Mouse (Mus musculus) forebrain, embryonic 12.5 days (tissue): ENCODE measurements around the gene Ndufa3. TPM values are rescaled to one million over a fixed set of nuclear protein-coding genes. Genes with fewer than 3 reads are reported as not detected.

Experiments
- ATAC-seq: fragments of 200-750 bp; cut with Nextera tagmentation; 2 replicates; pipeline ENCODE4 v1.8.0; 2017; ENCODE audit warnings: moderate TSS enrichment; ENCODE audit not compliant: low FRiP score
- H3K27ac ChIP-seq: fragments of 300-500 bp; sonication (generic); 2 replicates; pipeline ENCODE4 v1.5.1; 2016; ENCODE audit warnings: mild to moderate bottlenecking
- H3K27me3 ChIP-seq: fragments of 300-500 bp; sonication (generic); 2 replicates; pipeline ENCODE4 v1.6.1; 2016; ENCODE audit warnings: mild to moderate bottlenecking
- H3K36me3 ChIP-seq: fragments of 300-500 bp; sonication (generic); replicated peaks from 2 replicates; pipeline ENCODE4 v1.6.1; 2016; ENCODE audit warnings: mild to moderate bottlenecking
- H3K4me1 ChIP-seq: fragments of 300-500 bp; sonication (generic); 2 replicates; pipeline ENCODE4 v1.6.1; 2016
- H3K4me2 ChIP-seq: fragments of 300-500 bp; sonication (generic); 2 replicates; pipeline ENCODE4 v1.6.1; 2016; ENCODE audit warnings: mild to moderate bottlenecking, moderate library complexity
- H3K4me3 ChIP-seq: fragments of 300-500 bp; sonication (generic); replicated peaks from 2 replicates; pipeline ENCODE4 v1.5.1; 2016; ENCODE audit warnings: mild to moderate bottlenecking
- H3K9ac ChIP-seq: fragments of 300-500 bp; sonication (generic); 2 replicates; pipeline ENCODE4 v1.6.1; 2016; ENCODE audit warnings: mild to moderate bottlenecking
- H3K9me3 ChIP-seq: fragments of 300-500 bp; sonication (generic); 2 replicates; pipeline ENCODE4 v1.6.1; 2016
- WGBS: fragments of 180-500 bp; shearing (Covaris S2); methylation state at CpG from one replicate; pipeline ENCODE4 v1.1.7; 2016; 5-methylcytosine and 5-hydroxymethylcytosine counted together
- microRNA-seq: library from miRNA; unstranded; fragments of <30 nt; microRNA quantifications from one replicate; pipeline ENCODE4, GENCODE M21; 2017
- polyA plus RNA-seq: library from polyadenylated mRNA; unstranded; fragments of >200 nt; fragmentation: Nextera tagmentation; extraction: Ambion mirVana; gene quantifications from 2 replicates; pipeline ENCODE4 v1.2.1, GENCODE M21; 2016

Gene Ndufa3
- polyA plus RNA-seq, 1 experiment from 2014 or later = 322 TPM

GRCm38 (mm10) chr7:3646188-3646587 lies 29.0 kb downstream of the Ndufa3 start:
- Histone ChIP-seq H3K4me1 (peaks cover 39% of the 10 kb centered on the region), H3K4me2 (peak overlapping the region; percentile 94), H3K27me3 (no peaks in the 10 kb centered on the region), H3K9ac (peak overlapping the region; percentile 99), H3K36me3 (peaks cover 31% of the 10 kb centered on the region), H3K27ac (peak overlapping the region; percentile 97; the same call in 1 of the 2 replicates), H3K9me3 (no peaks in the 10 kb centered on the region), H3K4me3 (peak overlapping the region; percentile 98)
- ATAC-seq = no peak
- WGBS = 27% methylated on average over 9 of the region's 9 CpGs

- no peak overlapping the region for H3K27ac ChIP-seq
These were observed 29.5 kb downstream of the Ndufa3 start for GRCm38 (mm10) chr7:3646641-3647040.

GRCm38 (mm10) chr7:3656966-3657365 lies 39.8 kb downstream of the Ndufa3 start:
- no peak overlapping the region for H3K27ac ChIP-seq
- 94% methylated on average over 4 of the region's 4 CpGs for WGBS
- peaks cover 99% of the 10 kb centered on the region for H3K36me3 ChIP-seq
- H3K4me2 ChIP-seq = no peak overlapping the region
- H3K4me1 ChIP-seq = no peaks in the 10 kb centered on the region
- H3K4me3 ChIP-seq = no peak overlapping the region
- H3K9ac ChIP-seq = no peak overlapping the region
- no peaks in the 10 kb centered on the region for H3K9me3 ChIP-seq
- no peak for ATAC-seq
- H3K27me3 ChIP-seq = no peaks in the 10 kb centered on the region

More at GRCm38 (mm10) chr7:3646641-3647040, 29.5 kb downstream of the Ndufa3 start:
- H3K4me3 ChIP-seq = peak overlapping the region; percentile 98
- no peaks in the 10 kb centered on the region for H3K9me3 ChIP-seq
- no peak for ATAC-seq
- H3K4me1 ChIP-seq = peaks cover 39% of the 10 kb centered on the region
- no peaks in the 10 kb centered on the region for H3K27me3 ChIP-seq
- peak overlapping the region; percentile 94 for H3K4me2 ChIP-seq
- 73% methylated on average over 4 of the region's 4 CpGs for WGBS
- peaks cover 31% of the 10 kb centered on the region for H3K36me3 ChIP-seq
- H3K9ac ChIP-seq = peak overlapping the region; percentile 99

- no peaks in the 10 kb centered on the region for H3K27me3 ChIP-seq
- H3K36me3 ChIP-seq = peaks cover 99% of the 10 kb centered on the region
- no peak overlapping the region for H3K27ac ChIP-seq
- H3K4me2 ChIP-seq = no peak overlapping the region
- H3K9me3 ChIP-seq = no peaks in the 10 kb centered on the region
- no peak overlapping the region for H3K4me3 ChIP-seq
- no peak overlapping the region for H3K9ac ChIP-seq
- ATAC-seq = no peak
- WGBS = 93% methylated on average over 14 of the region's 14 CpGs
- peaks cover 2% of the 10 kb centered on the region for H3K4me1 ChIP-seq
These were observed 41.4 kb downstream of the Ndufa3 start for GRCm38 (mm10) chr7:3658578-3658977.

- H3K4me1 ChIP-seq = peaks cover 20% of the 10 kb centered on the region
- H3K36me3 ChIP-seq = peaks cover 39% of the 10 kb centered on the region
- H3K4me2 ChIP-seq = peak overlapping the region; percentile 79
- 35% methylated on average over 15 of the region's 15 CpGs for WGBS
- H3K27ac ChIP-seq = peak overlapping the region; percentile 78
- H3K4me3 ChIP-seq = peak overlapping the region; percentile 62
- H3K9ac ChIP-seq = peak overlapping the region; percentile 72
- peak; percentile 30; the same call in 1 of the 2 replicates for ATAC-seq
- no peaks in the 10 kb centered on the region for H3K9me3 ChIP-seq
- no peaks in the 10 kb centered on the region for H3K27me3 ChIP-seq
These were observed 47.5 kb downstream of the Ndufa3 start for GRCm38 (mm10) chr7:3664524-3665214.

- no peaks in the 10 kb centered on the region for H3K9me3 ChIP-seq
- H3K4me3 ChIP-seq = peak within 1 kb of the TSS; percentile 62
- H3K4me2 ChIP-seq = peak within 1 kb of the TSS; percentile 79
- H3K36me3 ChIP-seq = peaks cover 31% of the 10 kb centered on the region
- no peaks in the 10 kb centered on the region for H3K27me3 ChIP-seq
- ATAC-seq = peak; percentile 99
- H3K4me1 ChIP-seq = peaks cover 20% of the 10 kb centered on the region
- H3K27ac ChIP-seq = peak within 1 kb of the TSS; percentile 78
- WGBS = 5% methylated on average over 43 of the region's 45 CpGs
- H3K9ac ChIP-seq = peak within 1 kb of the TSS; percentile 72
These were observed 48.3 kb downstream of the Ndufa3 start, which contains the start of gene Leng1 for GRCm38 (mm10) chr7:3665215-3666114. TSS of gene Leng1 (minus strand) at chr7:3665840.

GRCm38 (mm10) chr7:3666921-3667391 lies 49.8 kb downstream of the Ndufa3 start:
- no peak for ATAC-seq
- no peak overlapping the region for H3K9ac ChIP-seq

More at GRCm38 (mm10) chr7:3666921-3667391, 49.8 kb downstream of the Ndufa3 start:
- Histone ChIP-seq H3K4me2 (no peak overlapping the region), H3K4me1 (peaks cover 20% of the 10 kb centered on the region), H3K27ac (no peak overlapping the region), H3K9me3 (no peaks in the 10 kb centered on the region), H3K36me3 (peaks cover 17% of the 10 kb centered on the region), H3K4me3 (no peak overlapping the region), H3K27me3 (no peaks in the 10 kb centered on the region)
- 18% methylated on average over 14 of the region's 14 CpGs for WGBS

Small RNA genes within 50 kb of the gene (microRNA-seq; reads per million reads assigned to microRNA genes)
- gene Gm25100 (not detected), gene Mir3572 (4.9 reads per million, percentile 18 among the genes with 10 or more reads in this experiment)

Other genes with a start within 250 kb of the Ndufa3 start
- 6.3 and 8.2 TPM in 2 replicates for gene Cacng8, start 226.7 kb upstream of the Ndufa3 start, polyA plus RNA-seq
- gene Cacng6, start 193.2 kb upstream of the Ndufa3 start, polyA plus RNA-seq = 0.10 and 0.22 TPM in 2 replicates
- not detected in 2 replicates for gene Tarm1, start 114.7 kb upstream of the Ndufa3 start, polyA plus RNA-seq
- gene Oscar, start 1.2 kb upstream of the Ndufa3 start, polyA plus RNA-seq = 0.18 and 0.38 TPM in 2 replicates
- gene Tfpt, start 12.6 kb downstream of the Ndufa3 start, polyA plus RNA-seq = 32.0 and 34.4 TPM in 2 replicates
- 140 and 149 TPM in 2 replicates for gene Prpf31, start 12.6 kb downstream of the Ndufa3 start, polyA plus RNA-seq
- 62.6 and 71.7 TPM in 2 replicates for gene Cnot3, start 27.9 kb downstream of the Ndufa3 start, polyA plus RNA-seq
- gene Leng1, start 48.5 kb downstream of the Ndufa3 start, polyA plus RNA-seq = 20.4 and 21.7 TPM in 2 replicates
- gene Tmc4, start 60.2 kb downstream of the Ndufa3 start, polyA plus RNA-seq = 2.9 and 3.1 TPM in 2 replicates
- 204 and 215 TPM in 2 replicates for gene Tsen34, start 75.5 kb downstream of the Ndufa3 start, polyA plus RNA-seq
- gene Mboat7, start 76.2 kb downstream of the Ndufa3 start, polyA plus RNA-seq = 39.5 and 40.8 TPM in 2 replicates
- 1,127 and 1,163 TPM in 2 replicates for gene Rps9, start 86.6 kb downstream of the Ndufa3 start, polyA plus RNA-seq
- gene Pirb, start 103.0 kb downstream of the Ndufa3 start, polyA plus RNA-seq = 0.10 and 0.23 TPM in 2 replicates
- not detected in 2 replicates for gene Gm15448, start 208.3 kb downstream of the Ndufa3 start, polyA plus RNA-seq
- gene Pira2, start 227.7 kb downstream of the Ndufa3 start, polyA plus RNA-seq = 0.08 TPM in 1 of 2 replicates, not detected in the other